Mouse (Mus musculus) thymus, postnatal 36 days (tissue): ENCODE measurements around the gene Hap1.
A peak's percentile ranks its signal among the peaks of the same experiment; 100 is the strongest.

Source experiments
- DNase-seq, 2 experiments: peaks; one replicate each; pipeline ENCODE4 v3.0.0; 2022; ENCODE audit warnings: mixed read lengths in 2 of 2

The Hap1 gene

GRCm38 (mm10) chr11:100355972-100356818 is at the start of gene Hap1:
Gene Hap1, minus strand, starts transcription at chr11:100356128.
- peak; percentile 55 to 60 for DNase-seq

GRCm38 (mm10) chr11:100404456-100405074 is 48.6 kb upstream of the Hap1 start:
- no peak for DNase-seq

- no peak for DNase-seq
Observed at GRCm38 (mm10) chr11:100403445-100404134, 47.7 kb upstream of the Hap1 start.

- DNase-seq = no peak
Observed at GRCm38 (mm10) chr11:100402682-100403081, 46.8 kb upstream of the Hap1 start.

GRCm38 (mm10) chr11:100402240-100402639 is 46.3 kb upstream of the Hap1 start:
- DNase-seq = no peak

- DNase-seq = no peak
Observed at GRCm38 (mm10) chr11:100400842-100401241, 44.9 kb upstream of the Hap1 start.

GRCm38 (mm10) chr11:100399727-100400538 is 44.0 kb upstream of the Hap1 start:
- DNase-seq = no peak

GRCm38 (mm10) chr11:100399320-100399719 is 43.4 kb upstream of the Hap1 start:
- DNase-seq = peak; percentile 52 to 69

GRCm38 (mm10) chr11:100398517-100398916 is 42.6 kb upstream of the Hap1 start:
- no peak for DNase-seq

- peak; percentile 97 for DNase-seq
Observed at GRCm38 (mm10) chr11:100397600-100398389, 41.9 kb upstream of the Hap1 start, which contains the start of gene Jup. Gene Jup, minus strand, starts transcription at chr11:100397763.

GRCm38 (mm10) chr11:100396886-100397599 is 41.1 kb upstream of the Hap1 start:
- peak; percentile 68 to 77 for DNase-seq

GRCm38 (mm10) chr11:100395861-100396631 is 40.1 kb upstream of the Hap1 start:
- peak in 1 of 2 experiments; percentile 54 for DNase-seq

- no peak for DNase-seq
Observed at GRCm38 (mm10) chr11:100395200-100395599, 39.3 kb upstream of the Hap1 start.

GRCm38 (mm10) chr11:100394353-100395074 is 38.6 kb upstream of the Hap1 start:
- DNase-seq = no peak

- DNase-seq = peak in 1 of 2 experiments; percentile 36
Observed at GRCm38 (mm10) chr11:100393733-100394132, 37.8 kb upstream of the Hap1 start.

- DNase-seq = no peak
Observed at GRCm38 (mm10) chr11:100392958-100393357, 37.0 kb upstream of the Hap1 start.

GRCm38 (mm10) chr11:100391884-100392345 is 36.0 kb upstream of the Hap1 start:
- no peak for DNase-seq

GRCm38 (mm10) chr11:100391081-100391883 is 35.4 kb upstream of the Hap1 start:
- peak in 1 of 2 experiments; percentile 27 for DNase-seq
